Mouse (Mus musculus) lung, postnatal 36 days (tissue): Measurements from ENCODE around the gene Spsb1.

ENCODE experiments used
- DNase-seq: peaks from one replicate; pipeline ENCODE4 v3.0.0; 2022; ENCODE audit warnings: mixed read lengths

Spsb1 gene

DNA sequence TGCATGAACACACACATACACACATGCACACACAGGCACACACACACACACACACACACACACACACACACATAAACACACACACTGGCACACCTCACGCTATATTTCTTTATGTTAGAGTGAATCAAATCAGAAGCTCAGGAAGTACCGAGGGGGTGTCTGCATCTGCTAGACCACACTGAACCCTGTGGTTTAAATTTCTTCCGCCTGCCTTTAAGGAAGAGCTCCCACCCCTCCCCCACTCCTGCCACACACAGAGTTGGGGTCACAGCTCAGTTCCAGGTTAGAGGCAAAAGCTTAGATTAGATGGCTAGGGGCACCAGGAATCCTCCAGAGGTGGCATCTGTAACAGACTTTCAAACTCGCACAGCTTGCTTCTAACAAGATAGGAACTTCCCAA lies 42.4 kb downstream of the Spsb1 start:
- DNase-seq: no peak

- no peak for DNase-seq
These were observed 44.3 kb downstream of the Spsb1 start for GRCm38 (mm10) chr4:149910558-149910957.

GRCm38 (mm10) chr4:149909551-149909950 lies 45.3 kb downstream of the Spsb1 start:
- DNase-seq: peak; percentile 36

GRCm38 (mm10) chr4:149908923-149909322 lies 45.9 kb downstream of the Spsb1 start:
- DNase-seq: no peak

DNA sequence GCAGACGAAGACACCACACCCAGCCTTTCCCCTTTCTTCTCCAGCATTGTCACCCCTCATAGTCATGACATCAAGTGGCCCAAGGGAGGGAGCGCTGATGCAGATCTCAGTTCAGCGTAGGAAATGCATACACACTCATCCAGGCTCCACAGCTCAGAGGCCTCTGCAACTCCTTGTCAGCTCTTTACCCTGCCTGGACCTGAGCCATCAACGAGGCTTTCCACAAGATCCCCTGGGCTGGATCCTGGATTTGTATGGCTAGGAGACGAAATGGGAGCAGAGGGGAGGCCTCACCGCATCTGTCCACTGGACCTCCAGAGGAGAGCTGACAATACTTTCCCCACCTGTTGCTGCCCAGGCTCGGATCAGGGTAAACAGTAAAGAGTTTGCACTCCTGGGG lies 47.2 kb downstream of the Spsb1 start:
- no peak for DNase-seq

DNA sequence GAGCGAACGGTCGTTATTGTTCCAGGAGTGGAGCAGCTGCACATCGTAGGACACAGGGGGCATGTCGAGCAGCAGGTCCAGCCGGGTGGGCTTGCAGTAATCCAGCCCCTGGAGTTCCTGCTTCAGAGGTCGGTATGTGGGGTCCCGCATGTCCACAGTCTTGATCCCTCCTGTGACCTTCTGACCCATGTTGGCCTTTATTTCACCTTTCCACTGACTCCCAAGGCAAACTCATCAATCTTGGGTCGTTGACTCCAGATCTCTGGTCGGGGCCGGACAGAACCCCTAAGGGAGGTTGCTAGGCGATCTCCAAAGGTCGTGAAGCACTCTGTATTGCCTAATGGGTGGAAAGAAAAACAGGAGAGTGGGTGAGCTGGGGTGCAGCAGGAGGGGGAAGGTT lies 47.9 kb downstream of the Spsb1 start:
- no peak for DNase-seq

GRCm38 (mm10) chr4:149905302-149905974 lies 49.4 kb downstream of the Spsb1 start:
- no peak for DNase-seq

- no peak for DNase-seq
These were observed 51.8 kb downstream of the Spsb1 start for GRCm38 (mm10) chr4:149903026-149903425.

DNA sequence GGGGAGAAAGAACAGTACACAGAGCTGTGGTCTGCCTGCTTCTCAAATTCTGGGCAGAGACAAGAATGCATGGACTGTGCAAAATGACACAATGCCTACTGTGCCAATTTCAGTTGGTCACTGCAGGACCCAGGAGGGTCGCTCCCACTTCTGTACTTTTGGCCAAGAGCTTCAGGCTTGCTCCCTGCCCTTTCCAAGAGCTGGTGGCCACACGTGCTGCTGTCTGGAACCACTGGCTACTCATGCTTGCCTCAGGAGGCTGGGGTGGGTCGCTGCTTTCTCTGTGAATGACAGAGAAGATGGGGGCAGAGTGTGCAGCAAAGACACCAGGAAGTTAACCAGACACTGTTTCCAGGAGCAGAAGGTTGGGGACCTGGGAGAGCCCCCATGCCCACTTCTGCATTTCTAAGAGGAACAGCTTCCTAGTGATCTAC lies 53.5 kb downstream of the Spsb1 start:
- DNase-seq: no peak

DNA sequence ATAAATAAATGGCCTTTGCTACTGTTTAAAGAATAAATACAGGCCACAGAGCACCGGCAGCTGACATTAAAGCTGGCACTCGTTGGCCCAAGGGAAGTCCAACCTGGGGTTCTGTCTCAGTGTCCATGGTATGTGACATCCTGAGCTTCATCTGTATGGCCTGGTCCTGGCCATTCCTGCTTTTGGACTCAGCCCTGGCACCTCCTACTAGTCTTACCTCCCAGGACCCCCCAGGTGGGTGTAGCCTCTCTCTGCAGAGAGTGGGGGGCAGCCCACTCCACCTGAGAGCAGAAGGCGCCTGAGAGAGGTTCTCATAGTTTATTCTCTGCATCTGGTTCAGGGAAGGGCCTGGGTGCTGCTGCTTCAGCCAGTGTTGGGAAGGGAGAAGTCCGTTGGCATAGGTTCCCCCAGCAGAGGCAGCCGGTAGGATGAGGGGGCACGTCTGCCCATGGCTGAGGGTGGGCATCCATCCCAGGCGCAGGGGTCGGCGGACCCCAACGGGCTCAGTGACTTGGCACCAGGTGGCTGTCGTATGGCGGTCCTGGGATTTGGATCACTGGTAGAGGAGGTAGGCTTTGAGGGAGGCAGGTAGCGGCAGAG lies 57.1 kb downstream of the Spsb1 start:
- DNase-seq: no peak

DNA sequence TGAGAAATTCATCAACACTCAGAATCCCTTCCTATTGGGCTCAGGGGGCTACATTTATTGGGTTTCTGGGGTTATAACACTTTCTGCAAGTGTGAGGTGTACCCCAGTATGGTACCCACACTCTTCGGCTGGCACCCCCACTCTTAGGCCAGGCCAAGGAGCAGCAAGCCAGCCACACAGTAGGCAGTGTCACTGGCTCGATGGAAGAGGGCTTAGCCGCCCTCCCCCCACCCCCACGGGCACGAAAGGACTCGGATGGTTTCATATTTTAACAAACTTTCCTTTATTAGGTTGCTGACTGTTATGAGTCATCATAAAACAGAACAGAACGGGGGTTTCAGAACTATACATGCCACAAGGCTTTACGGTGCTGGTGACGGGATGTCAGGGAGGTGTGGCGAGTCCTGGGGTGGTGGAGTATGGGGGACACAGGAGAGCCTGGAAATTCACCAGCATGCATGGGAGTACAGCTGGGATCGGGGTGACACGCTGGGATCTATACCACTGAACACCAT lies 58.8 kb downstream of the Spsb1 start:
- no peak for DNase-seq

GRCm38 (mm10) chr4:149895226-149895625 lies 59.6 kb downstream of the Spsb1 start:
- DNase-seq: no peak

DNA sequence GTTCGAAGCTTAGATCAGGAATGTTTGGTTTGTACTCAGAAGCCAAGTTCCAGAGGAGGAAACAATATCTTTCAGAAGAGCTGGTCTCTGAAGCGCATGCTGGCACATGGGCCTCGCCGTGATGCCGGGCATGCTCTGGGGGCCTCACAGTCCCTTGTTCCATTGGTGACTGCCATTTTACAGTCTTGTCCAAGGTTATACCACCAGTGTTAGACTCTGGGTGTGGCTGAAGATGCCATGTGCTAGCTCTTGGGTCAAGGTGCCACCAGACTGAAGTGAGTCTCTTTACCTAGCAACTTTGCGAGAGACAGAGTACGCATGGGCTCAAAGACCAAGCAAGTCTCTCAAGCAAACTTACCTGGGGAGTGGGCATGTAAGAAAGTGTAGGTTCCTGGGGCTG lies 60.5 kb downstream of the Spsb1 start:
- DNase-seq: no peak

DNA sequence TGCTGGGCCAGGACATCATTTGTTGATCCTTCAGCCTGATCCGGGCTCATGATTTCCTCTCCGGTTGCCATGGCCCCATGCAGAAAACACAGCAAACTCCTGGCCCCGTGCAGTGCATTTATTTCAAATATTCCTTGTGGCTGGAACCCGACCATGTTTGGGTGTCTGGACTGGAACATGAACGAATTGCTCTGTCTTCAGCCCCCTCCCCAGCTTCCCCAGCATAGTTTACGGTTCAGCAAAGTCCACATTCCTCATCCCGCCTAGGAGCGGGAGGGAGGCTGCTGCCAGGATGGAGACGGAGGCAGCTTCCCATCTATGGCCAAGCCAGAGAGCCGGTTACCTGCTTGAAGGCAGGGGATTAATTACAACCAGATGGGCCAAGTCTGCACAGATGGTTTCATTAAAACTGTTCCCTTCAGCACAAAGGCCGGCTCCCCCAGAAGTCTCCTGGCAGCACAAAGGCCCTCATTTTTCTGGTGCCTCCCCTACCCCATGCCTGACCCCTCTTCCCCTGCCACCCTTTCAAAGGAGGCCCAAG lies 61.2 kb downstream of the Spsb1 start:
- DNase-seq: peak; percentile 73

DNA sequence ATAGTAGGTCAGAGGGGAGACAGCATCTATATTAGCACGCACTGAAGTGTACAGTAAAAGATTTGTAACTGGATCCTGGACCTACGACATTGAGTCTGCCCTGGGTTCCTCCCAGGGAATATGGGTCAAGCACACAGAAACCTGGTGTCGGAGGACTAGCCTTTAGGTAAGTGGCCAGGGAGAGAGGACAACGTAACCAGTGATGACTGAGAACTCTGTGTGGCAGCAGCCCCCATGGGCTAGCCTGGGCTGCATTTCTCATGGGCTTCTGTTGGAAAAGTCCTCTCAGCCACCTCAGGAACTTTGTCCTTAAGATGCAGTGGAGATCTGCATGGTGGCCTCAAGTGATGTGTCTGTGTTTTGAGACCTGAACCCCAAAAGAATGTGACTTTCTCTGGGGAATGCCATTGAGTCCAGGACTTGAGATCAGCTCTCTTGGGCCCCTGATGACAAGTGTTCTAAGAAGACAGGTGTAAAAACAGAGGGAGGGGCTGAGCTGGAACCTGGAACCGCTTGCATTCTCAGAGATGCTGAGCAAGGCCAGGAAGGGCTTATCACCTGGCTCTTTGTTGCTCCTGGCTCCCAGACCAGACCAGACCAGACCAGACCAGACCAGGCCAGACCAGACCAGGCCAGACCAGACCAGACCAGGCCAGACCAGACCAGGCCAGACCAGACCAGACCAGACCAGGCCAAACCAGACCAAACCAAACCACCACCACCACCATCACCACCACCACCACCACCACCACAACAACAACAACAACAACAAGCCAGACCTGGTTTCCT lies 63.5 kb downstream of the Spsb1 start:
- no peak for DNase-seq

GRCm38 (mm10) chr4:149890551-149890950 lies 64.3 kb downstream of the Spsb1 start:
- peak; percentile 61 for DNase-seq

DNA sequence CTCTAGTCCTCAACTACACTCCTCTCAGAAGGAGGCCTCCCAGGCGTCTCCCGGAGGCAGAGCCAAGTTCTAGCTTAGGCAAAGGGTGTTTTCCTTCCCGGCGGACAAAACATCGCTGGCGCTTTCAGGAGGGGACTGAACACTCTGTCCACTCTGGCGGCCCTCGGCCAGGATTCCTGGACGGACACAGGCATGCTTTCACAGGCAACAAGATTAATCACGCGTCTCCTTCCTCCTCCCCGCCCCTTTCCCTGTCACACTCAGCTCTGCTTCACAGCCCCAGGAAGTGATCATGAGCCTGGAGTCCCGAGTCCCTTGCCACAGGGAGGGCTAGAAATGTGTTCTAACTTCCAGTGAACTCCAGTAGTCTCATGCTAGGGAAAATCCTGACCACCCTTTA lies 65.0 kb downstream of the Spsb1 start:
- peak; percentile 96 for DNase-seq

DNA sequence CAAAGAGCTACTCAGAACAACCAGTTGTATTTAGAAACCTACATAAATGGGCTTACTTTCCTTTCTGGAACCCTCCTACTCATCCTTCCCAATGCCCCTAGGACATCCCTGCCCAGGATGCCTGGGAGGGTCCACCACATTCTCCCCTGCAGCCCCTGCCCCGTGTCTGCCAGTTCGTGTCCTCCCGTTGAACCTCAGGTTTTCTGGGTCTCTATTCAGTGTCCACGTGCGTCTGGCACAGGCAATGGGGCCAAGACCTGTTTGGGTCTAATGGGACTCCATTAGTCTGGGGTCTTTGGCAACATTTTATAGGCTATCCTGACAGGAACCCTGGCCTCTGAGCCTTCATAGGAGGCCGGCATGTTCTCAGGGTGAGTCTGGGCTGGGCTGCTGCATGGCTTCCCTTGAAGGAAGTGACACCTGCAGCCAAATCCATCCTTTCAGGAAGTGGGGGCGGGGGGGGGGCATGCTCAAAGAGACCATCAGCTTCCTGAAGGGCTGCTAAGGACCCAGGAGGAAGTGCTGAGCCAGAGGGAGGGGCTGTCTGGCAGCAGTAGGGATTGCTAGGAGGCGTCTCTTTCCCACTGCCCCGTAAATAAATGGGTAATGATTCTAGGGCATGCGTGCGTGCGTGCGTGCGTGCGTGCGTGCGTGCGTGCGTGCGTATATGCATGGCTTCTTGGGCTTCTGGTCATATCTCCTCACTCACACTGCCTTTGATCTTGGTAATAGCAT lies 65.9 kb downstream of the Spsb1 start:
- peak; percentile 68 for DNase-seq

- DNase-seq: no peak
These were observed 66.7 kb downstream of the Spsb1 start for GRCm38 (mm10) chr4:149888156-149888555.

DNA sequence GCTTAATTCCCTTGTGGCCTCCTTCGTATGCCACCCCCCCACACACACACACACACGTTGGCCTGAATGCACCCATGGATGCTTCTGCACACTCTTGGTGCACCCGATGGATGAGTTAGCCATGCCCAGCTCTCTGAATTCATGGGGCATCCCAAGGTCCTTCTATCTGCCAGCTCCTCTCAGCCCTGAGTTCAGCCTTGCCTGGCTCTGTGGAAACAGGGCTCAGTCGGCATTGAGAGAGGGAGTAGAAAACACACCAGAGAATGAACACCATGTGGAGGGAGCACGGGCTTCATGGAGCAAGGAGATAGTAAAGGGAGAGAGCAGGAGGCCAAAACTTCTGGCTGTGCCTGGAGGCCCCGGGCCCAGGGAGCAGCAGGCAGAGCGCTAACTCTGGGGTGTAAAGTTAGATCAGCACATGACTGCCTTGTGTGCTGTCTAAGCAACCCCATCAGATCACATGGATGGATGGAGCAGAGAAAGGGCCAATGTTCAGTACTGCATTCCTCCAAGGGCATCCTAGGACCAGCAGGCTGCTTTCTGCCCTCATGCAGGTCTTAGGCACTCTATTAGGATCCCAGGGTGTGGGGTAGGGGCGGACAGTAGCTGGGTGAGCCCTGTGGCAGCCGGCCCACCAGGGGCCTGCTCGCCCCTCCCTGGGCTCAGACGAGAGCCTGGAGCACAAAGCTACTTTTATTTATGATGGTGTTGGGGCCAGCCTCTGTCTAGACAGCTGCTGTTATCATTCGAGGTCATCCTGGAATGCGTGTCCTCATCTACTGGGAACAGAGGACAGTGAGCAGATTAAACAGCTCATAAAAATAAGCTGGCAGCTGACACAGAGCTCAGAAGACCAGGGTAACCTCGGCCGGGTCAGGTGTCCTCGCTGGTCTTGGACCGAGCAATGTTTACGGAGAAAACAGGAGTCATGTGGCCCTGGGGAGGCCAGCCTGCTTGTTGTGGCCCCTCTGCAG lies 68.3 kb downstream of the Spsb1 start:
- peak; percentile 30 for DNase-seq

DNA sequence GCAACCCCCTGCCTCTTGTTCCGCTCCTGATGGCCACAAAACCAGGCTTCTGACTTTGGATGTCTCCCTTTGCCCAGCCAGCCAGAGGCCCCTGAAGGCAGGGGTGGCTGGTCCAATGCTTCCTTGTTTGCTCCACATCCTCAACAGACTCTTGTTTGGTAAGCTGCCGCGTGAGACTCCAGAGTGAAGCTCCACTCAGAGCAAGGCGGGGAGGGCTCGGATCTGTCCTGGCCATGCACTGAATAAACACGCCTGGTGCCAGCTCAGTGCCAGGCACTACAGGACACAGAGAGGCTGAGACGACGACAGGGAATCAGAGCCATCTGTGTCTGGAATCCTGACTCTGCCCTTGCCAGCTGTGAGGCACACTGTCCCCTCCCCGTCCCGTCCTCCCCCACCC lies 70.9 kb downstream of the Spsb1 start:
- no peak for DNase-seq
